Mouse (Mus musculus) liver, embryonic 16.5 days (tissue): ENCODE results near the gene Maml1. TPM values are rescaled to one million over a fixed set of nuclear protein-coding genes. Genes with fewer than 3 reads are reported as not detected.
"Not testable (repeated sequence)": the region's sequence is repeated elsewhere in the genome, so short reads cannot be mapped to it uniquely, and the experiment has no call there.

Experiments
- ATAC-seq: fragments of 200-750 bp; cut with Nextera tagmentation; 2 replicates; pipeline ENCODE4 v1.8.0; 2017; ENCODE audit warnings: low read depth, mild to moderate bottlenecking, moderate number of reproducible peaks, moderate library complexity
- H3K27ac ChIP-seq: fragments of 300-500 bp; sonication (generic); 2 replicates; pipeline ENCODE4 v1.5.1; 2014; ENCODE audit warnings: mild to moderate bottlenecking, low read length
- H3K27me3 ChIP-seq: fragments of 300-500 bp; sonication (generic); 2 replicates; pipeline ENCODE4 v1.6.1; 2014; ENCODE audit warnings: low read depth, low read length, mixed read lengths; ENCODE audit not compliant: control insufficient read depth, insufficient read depth
- H3K36me3 ChIP-seq: fragments of 300-500 bp; sonication (generic); 2 replicates; pipeline ENCODE4 v1.6.1; 2014; ENCODE audit warnings: mild to moderate bottlenecking; ENCODE audit not compliant: control insufficient read depth, insufficient read depth
- H3K4me1 ChIP-seq: fragments of 300-500 bp; sonication (generic); 2 replicates; pipeline ENCODE4 v1.6.1; 2014; ENCODE audit warnings: low read depth, low read length, mixed read lengths; ENCODE audit not compliant: control insufficient read depth
- H3K4me2 ChIP-seq: fragments of 300-500 bp; sonication (generic); 2 replicates; pipeline ENCODE4 v1.6.1; 2014; ENCODE audit warnings: low read depth, low read length, mixed read lengths
- H3K4me3 ChIP-seq: fragments of 300-500 bp; sonication (generic); 2 replicates; pipeline ENCODE4 v1.5.1; 2014; ENCODE audit warnings: low read depth, mild to moderate bottlenecking, low read length
- H3K9ac ChIP-seq: fragments of 300-500 bp; sonication (generic); 2 replicates; pipeline ENCODE4 v1.6.1; 2014; ENCODE audit warnings: low read depth, low read length
- H3K9me3 ChIP-seq: fragments of 300-500 bp; sonication (generic); replicated peaks from 2 replicates; pipeline ENCODE4 v1.6.1; 2016; ENCODE audit warnings: low read length; ENCODE audit not compliant: control insufficient read depth
- WGBS: fragments of 180-500 bp; shearing (Covaris S2); extraction: QIAGEN DNeasy Blood & Tissue Kit; methylation state at CpG from one replicate; pipeline ENCODE4 v1.1.7; 2014; ENCODE audit not compliant: insufficient replicate concordance; 5-methylcytosine and 5-hydroxymethylcytosine counted together
- polyA plus RNA-seq: library from polyadenylated mRNA; unstranded; fragments of >200 nt; fragmentation: Nextera tagmentation; extraction: Ambion mirVana; gene quantifications from 2 replicates; pipeline ENCODE4 v1.2.1, GENCODE M21; 2015

Maml1 gene
- polyA plus RNA-seq, 1 experiment from 2014 or later = 1.3 TPM

DNA sequence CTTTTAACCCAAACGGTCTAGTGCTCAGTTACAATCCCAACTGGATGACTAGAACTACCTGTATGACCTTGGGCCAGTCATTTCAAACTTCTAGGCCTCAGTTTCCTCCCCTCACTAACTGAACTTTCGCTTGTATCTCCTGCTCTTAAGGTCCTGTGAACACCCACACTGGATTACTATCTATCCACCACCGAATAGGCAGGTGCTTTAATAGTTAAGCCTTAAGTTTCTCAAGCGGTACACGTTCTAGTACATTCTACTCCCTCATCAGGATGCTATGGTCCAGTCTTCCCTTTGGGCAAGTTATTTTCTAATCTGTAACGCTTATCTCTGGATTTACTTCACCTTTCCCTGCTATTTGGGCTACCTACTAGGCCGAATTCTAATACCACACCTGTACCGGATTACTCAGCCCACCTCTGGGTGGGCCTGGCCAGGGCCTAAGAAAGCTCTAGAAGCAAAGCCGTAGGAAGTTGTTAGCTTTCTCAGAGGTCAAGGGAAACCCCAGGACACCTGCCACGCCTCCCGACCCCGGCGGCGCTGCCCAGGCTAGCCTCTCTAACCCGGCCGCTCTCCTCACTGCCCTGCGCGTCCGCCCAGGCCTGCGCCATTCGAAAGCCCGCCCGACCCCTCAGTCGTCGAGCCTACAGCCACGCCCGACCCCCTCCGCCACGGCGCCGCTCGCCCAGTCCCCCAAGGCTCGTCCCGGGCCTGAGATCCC lies 32.8 kb upstream of the Maml1 start:
- Histone ChIP-seq H3K27me3 (no peaks in the 10 kb centered on the region), H3K36me3 (no peaks in the 10 kb centered on the region), H3K27ac (peak overlapping the region; percentile 86), H3K9me3 (no peaks in the 10 kb centered on the region), H3K4me3 (peak overlapping the region; percentile 89), H3K9ac (peak overlapping the region; percentile 93), H3K4me1 (peaks cover 22% of the 10 kb centered on the region), H3K4me2 (peak overlapping the region; percentile 84)
- peak; percentile 20 for ATAC-seq
- under 1% methylated on average over 34 of the region's 34 CpGs for WGBS

DNA sequence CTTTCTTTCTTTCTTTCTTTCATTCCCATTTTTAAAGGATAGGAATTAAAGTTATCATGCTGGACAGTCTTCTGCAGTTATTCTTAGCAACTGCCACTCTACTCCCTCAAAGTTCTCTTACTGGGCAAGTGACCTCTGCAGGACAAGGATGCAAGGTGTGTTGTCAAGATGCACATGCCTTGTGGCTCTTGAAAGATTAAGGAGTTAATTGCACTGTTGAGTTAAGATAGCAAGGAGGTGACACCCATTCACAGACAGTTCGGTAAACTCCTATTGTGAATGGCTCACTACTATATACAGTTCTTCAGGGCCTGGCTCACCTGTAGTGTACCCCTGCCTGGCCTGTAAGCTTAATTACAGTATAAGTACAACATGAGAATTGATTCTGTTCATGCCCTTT lies 31.7 kb upstream of the Maml1 start:
- peaks cover 22% of the 10 kb centered on the region for H3K4me1 ChIP-seq
- peak overlapping the region; percentile 84 for H3K4me2 ChIP-seq
- peak overlapping the region; percentile 86 for H3K27ac ChIP-seq
- H3K36me3 ChIP-seq = 0 out of 2 replicates have a peak, but pooled peaks cover 2% of the 10 kb centered on the region
- peak overlapping the region; percentile 93 for H3K9ac ChIP-seq
- H3K27me3 ChIP-seq = no peaks in the 10 kb centered on the region
- peak overlapping the region; percentile 89 for H3K4me3 ChIP-seq
- 5% methylated on average over 1 of the region's 1 CpGs for WGBS
- peak; percentile 19 for ATAC-seq
- no peaks in the 10 kb centered on the region for H3K9me3 ChIP-seq

DNA sequence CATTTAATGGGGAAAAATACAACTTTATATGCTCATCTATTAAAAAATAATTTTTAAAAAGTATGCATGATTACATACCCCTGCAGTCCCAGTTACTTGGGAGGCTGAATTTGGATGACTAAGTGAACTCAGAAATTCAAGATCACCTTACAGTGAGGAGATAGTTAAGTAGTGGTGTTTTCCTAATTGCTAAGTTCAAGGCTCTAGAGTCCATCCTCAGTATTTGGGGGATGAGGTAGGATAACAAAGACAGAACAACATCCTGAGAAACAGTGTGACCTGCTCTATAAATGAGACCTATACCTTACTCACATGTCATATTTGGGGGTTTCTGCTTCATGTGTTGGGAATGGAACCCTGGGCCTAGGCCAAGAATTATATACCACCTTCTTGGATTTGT lies 30.2 kb upstream of the Maml1 start:
- H3K9me3 ChIP-seq = no peaks in the 10 kb centered on the region
- H3K27ac ChIP-seq = no peak overlapping the region
- H3K36me3 ChIP-seq = 0 out of 2 replicates have a peak, but pooled peaks cover 3% of the 10 kb centered on the region
- H3K4me1 ChIP-seq = peaks cover 22% of the 10 kb centered on the region
- H3K4me3 ChIP-seq = no peak overlapping the region; the same call in 1 of the 2 replicates
- peak overlapping the region; percentile 84; the same call in 1 of the 2 replicates for H3K4me2 ChIP-seq
- no peaks in the 10 kb centered on the region for H3K27me3 ChIP-seq
- peak overlapping the region; percentile 42 for H3K9ac ChIP-seq
- ATAC-seq = no peak

DNA sequence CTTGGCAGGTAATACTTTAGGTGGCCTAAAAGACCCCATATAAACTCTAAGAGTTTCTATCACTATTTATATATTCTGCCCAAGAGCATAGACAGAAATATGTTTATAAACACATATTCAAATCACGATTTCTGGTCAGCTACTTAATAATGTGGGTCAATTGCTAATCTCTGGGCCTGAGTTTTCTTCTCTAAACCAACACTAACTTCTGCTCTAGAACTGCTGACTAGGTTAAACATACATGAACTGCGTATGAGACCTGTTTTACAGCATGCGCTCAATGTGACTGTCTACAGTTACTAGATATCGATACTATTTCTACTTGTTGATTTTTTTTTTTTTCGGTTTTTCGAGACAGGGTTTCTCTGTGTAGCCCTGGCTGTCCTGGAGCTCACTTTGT lies 29.1 kb upstream of the Maml1 start:
- Histone ChIP-seq H3K9ac (no peak overlapping the region), H3K4me3 (no peak overlapping the region), H3K36me3 (0 out of 2 replicates have a peak, but pooled peaks cover 3% of the 10 kb centered on the region), H3K4me1 (peaks cover 17% of the 10 kb centered on the region), H3K9me3 (no peaks in the 10 kb centered on the region), H3K27ac (no peak overlapping the region), H3K4me2 (no peak overlapping the region), H3K27me3 (no peaks in the 10 kb centered on the region)
- WGBS = 85% methylated on average over 6 of the region's 6 CpGs
- no peak for ATAC-seq

DNA sequence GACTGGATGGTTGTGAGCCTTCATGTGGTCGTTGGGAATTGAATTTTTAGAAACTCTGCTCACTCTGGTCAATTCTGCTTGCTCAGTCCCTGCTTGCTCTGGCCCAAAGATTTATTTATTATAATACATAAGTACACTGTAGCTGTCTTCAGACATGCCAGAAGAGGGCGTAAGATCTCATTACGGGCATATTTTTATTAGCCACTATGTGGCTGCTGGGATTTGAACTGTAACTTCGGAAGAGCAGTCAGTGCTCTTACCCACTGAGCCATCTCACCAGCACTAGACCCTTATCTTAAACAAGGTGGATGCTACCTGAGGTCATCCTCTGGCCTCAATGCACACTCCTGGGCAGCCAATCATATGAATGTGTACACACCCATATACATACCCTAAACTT lies 27.2 kb upstream of the Maml1 start:
- not testable (repeated sequence) for ATAC-seq, H3K4me2 ChIP-seq, H3K27ac ChIP-seq, H3K36me3 ChIP-seq, H3K27me3 ChIP-seq, H3K4me3 ChIP-seq, H3K9ac ChIP-seq, H3K9me3 ChIP-seq
- WGBS = 60% methylated on average over 4 of the region's 4 CpGs
- H3K4me1 ChIP-seq = peaks cover 17% of the 10 kb centered on the region

DNA sequence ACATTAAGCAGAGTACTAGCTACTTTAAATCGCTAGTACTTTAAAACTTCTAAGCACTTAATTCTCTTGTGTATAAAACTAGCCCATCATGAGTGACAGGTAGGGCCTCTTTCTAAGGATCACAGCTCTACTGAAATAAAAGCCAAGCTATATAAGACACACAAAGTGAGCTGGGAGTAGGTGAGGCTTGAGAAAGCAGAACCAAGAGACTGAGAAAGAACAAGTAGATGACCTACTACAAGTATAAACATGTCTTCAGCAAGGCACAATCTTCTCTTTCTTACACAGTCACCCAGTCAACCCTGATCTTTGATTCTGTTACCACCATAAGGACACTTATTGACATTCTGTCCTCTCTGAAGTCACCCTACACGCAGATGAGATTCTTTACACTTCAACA lies 20.7 kb upstream of the Maml1 start:
- Histone ChIP-seq H3K4me1 (no peaks in the 10 kb centered on the region), H3K4me3 (no peak overlapping the region), H3K27ac (no peak overlapping the region), H3K9me3 (no peaks in the 10 kb centered on the region), H3K4me2 (no peak overlapping the region), H3K27me3 (no peaks in the 10 kb centered on the region), H3K36me3 (peaks cover 25% of the 10 kb centered on the region), H3K9ac (no peak overlapping the region)
- WGBS = 84% methylated on average over 2 of the region's 2 CpGs
- no peak for ATAC-seq

DNA sequence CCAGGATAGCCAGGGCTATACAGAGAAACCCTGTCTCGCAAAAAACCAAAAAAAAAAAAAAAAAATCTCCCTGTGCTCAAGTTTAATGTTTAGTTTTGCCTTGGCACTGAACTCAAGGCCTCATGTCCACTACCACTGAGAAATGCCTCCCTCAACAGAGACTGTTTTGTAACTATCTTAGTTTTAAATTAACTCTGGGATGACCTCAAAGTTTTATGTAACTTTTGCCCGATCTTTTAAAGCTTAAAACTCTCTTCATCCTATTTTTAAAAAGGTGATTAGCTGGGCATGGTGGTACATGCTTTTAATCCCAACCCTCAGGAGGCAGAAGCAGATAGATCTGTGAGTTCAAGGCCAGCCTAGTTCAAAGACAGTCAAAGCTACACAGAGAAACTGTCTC lies 11.3 kb upstream of the Maml1 start:
- no peak for ATAC-seq
- H3K27ac ChIP-seq = no peak overlapping the region
- H3K9ac ChIP-seq = no peak overlapping the region
- peaks cover 71% of the 10 kb centered on the region for H3K36me3 ChIP-seq
- H3K4me3 ChIP-seq = no peak overlapping the region
- no peaks in the 10 kb centered on the region for H3K4me1 ChIP-seq
- H3K9me3 ChIP-seq = no peaks in the 10 kb centered on the region
- no peaks in the 10 kb centered on the region for H3K27me3 ChIP-seq
- no peak overlapping the region for H3K4me2 ChIP-seq
- 65% methylated on average over 2 of the region's 2 CpGs for whole genome bisulfite sequencing

DNA sequence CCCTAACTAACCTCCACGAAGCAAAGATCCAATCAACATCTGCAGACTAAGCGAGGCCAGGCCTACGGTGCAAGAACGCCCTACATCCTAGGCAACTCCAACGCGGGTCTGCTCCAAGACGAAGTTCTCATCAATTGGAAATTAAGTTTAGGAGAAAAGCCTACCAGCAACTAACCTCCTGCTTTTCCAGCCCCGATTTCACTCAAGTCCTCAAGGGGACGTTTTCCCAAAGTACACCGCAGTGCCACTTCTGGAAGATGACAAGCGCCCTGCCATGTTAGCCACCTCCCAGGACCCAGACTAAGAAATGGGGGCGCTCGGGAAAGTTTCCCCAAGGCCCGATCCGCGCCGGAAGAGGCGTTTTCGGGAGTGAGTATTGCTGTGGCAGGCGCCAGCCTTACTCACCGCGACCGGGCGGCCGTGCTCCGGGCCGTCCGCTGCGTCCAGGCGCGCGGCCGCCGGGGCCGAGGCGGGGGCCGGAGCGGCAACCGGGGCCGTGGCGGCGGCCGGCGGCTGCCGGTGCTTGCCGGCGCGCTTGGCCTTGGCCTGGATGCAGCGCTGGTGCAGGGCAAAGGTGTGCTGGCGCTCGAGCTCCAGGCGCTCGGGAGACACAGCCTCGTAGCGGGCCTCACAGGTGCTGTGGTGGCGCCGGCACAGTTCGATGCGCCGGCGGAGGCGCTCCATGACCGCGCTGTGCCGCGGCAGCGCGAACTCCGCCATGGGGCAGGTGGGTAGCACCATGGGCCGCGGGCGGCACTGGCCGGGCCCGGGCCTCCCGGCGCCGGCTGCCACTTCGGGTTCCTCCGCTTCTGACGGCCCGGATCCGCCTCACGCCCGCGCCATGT lies 568 bp downstream of the Maml1 start:
- peak overlapping the region; percentile 87 for H3K4me2 ChIP-seq
- peak; percentile 59 for ATAC-seq
- H3K4me3 ChIP-seq = peak overlapping the region; percentile 99
- peaks cover 17% of the 10 kb centered on the region for H3K36me3 ChIP-seq
- under 1% methylated on average over 85 of the region's 85 CpGs for WGBS
- peak overlapping the region; percentile 95 for H3K27ac ChIP-seq
- peaks cover 24% of the 10 kb centered on the region for H3K4me1 ChIP-seq
- H3K27me3 ChIP-seq = no peaks in the 10 kb centered on the region
- no peaks in the 10 kb centered on the region for H3K9me3 ChIP-seq
- peak overlapping the region; percentile 99 for H3K9ac ChIP-seq
